Mouse (Mus musculus) midbrain, embryonic 13.5 days (tissue): Measurements from ENCODE around the gene Slc4a1ap. TPM values are rescaled to one million over a fixed set of nuclear protein-coding genes. Genes with fewer than 3 reads are reported as not detected.
"Not testable (repeated sequence)": the region's sequence is repeated elsewhere in the genome, so short reads cannot be mapped to it uniquely, and the experiment has no call there.

Experiments used
- ATAC-seq: fragments of 200-750 bp; cut with Nextera tagmentation; 2 replicates; pipeline ENCODE4 v1.8.0; 2017; ENCODE audit warnings: mild to moderate bottlenecking, moderate TSS enrichment, moderate library complexity
- H3K27ac ChIP-seq: fragments of 300-500 bp; sonication (generic); 2 replicates; pipeline ENCODE4 v1.5.1; 2015; ENCODE audit warnings: inconsistent platforms, mild to moderate bottlenecking, moderate library complexity
- H3K27me3 ChIP-seq: fragments of 300-500 bp; sonication (generic); 2 replicates; pipeline ENCODE4 v1.6.1; 2015; ENCODE audit warnings: mild to moderate bottlenecking, inconsistent platforms
- H3K36me3 ChIP-seq: fragments of 300-500 bp; sonication (generic); 2 replicates; pipeline ENCODE4 v1.6.1; 2015; ENCODE audit warnings: mild to moderate bottlenecking, inconsistent platforms
- H3K4me1 ChIP-seq: fragments of 300-500 bp; sonication (generic); replicated peaks from 2 replicates; pipeline ENCODE4 v1.6.1; 2015; ENCODE audit warnings: inconsistent platforms
- H3K4me2 ChIP-seq: fragments of 300-500 bp; sonication (generic); replicated peaks from 2 replicates; pipeline ENCODE4 v1.6.1; 2015; ENCODE audit warnings: moderate library complexity, mild to moderate bottlenecking, inconsistent platforms
- H3K4me3 ChIP-seq: fragments of 300-500 bp; sonication (generic); replicated peaks from 2 replicates; pipeline ENCODE4 v1.5.1; 2015; ENCODE audit warnings: mild to moderate bottlenecking, inconsistent platforms
- H3K9ac ChIP-seq: fragments of 300-500 bp; sonication (generic); replicated peaks from 2 replicates; pipeline ENCODE4 v1.6.1; 2015; ENCODE audit warnings: mild to moderate bottlenecking, inconsistent platforms
- H3K9me3 ChIP-seq: fragments of 300-500 bp; sonication (generic); 2 replicates; pipeline ENCODE4 v1.6.1; 2016; ENCODE audit warnings: mild to moderate bottlenecking, inconsistent platforms
- WGBS: fragments of 180-500 bp; shearing (Covaris S2); methylation state at CpG from one replicate; pipeline ENCODE4 v1.1.7; 2015; 5-methylcytosine and 5-hydroxymethylcytosine counted together
- polyA plus RNA-seq: library from polyadenylated mRNA; unstranded; fragments of >200 nt; fragmentation: Nextera tagmentation; extraction: Ambion mirVana; gene quantifications from 2 replicates; pipeline ENCODE4 v1.2.1, GENCODE M21; 2015

Slc4a1ap gene
- polyA plus RNA-seq, 1 experiment from 2014 or later: 32.6 TPM

- Histone ChIP-seq H3K4me2 (peak overlapping the region; percentile 33), H3K27me3 (no peaks in the 10 kb centered on the region), H3K4me1 (peaks cover 10% of the 10 kb centered on the region), H3K9ac (peak overlapping the region; percentile 28; the same call in 1 of the 2 replicates), H3K27ac (no peak overlapping the region), H3K4me3 (no peak overlapping the region), H3K36me3 (0 out of 2 replicates have a peak, but pooled peaks cover 2% of the 10 kb centered on the region), H3K9me3 (no peaks in the 10 kb centered on the region)
- ATAC-seq: no peak
- 13% methylated on average over 20 of the region's 20 CpGs for WGBS
Measured at GRCm38 (mm10) chr5:31571023-31571608, 44.3 kb downstream of the Slc4a1ap start.

- 94% methylated on average over 3 of the region's 3 CpGs for WGBS
- Histone ChIP-seq H3K27me3 (no peaks in the 10 kb centered on the region), H3K4me1 (peaks cover 10% of the 10 kb centered on the region), H3K36me3 (no peaks in the 10 kb centered on the region), H3K27ac (no peak overlapping the region), H3K9me3 (no peaks in the 10 kb centered on the region), H3K4me2 (no peak overlapping the region), H3K4me3 (no peak overlapping the region), H3K9ac (no peak overlapping the region)
- ATAC-seq: no peak
Measured at GRCm38 (mm10) chr5:31573722-31574121, 46.9 kb downstream of the Slc4a1ap start.

GRCm38 (mm10) chr5:31576539-31576975 lies 49.8 kb downstream of the Slc4a1ap start:
- Histone ChIP-seq H3K4me3 (no peak overlapping the region), H3K27ac (no peak overlapping the region), H3K4me2 (no peak overlapping the region), H3K9me3 (no peaks in the 10 kb centered on the region), H3K9ac (no peak overlapping the region), H3K27me3 (no peaks in the 10 kb centered on the region), H3K36me3 (no peaks in the 10 kb centered on the region), H3K4me1 (no peaks in the 10 kb centered on the region)
- 84% methylated on average over 7 of the region's 7 CpGs for WGBS
- ATAC-seq: no peak

GRCm38 (mm10) chr5:31581263-31581662 lies 54.5 kb downstream of the Slc4a1ap start:
- 83% methylated on average over 6 of the region's 6 CpGs for WGBS
- no peak overlapping the region for H3K27ac ChIP-seq
- no peaks in the 10 kb centered on the region for H3K4me1 ChIP-seq
- H3K9me3 ChIP-seq: no peaks in the 10 kb centered on the region
- no peak overlapping the region for H3K4me3 ChIP-seq
- no peak for ATAC-seq
- H3K27me3 ChIP-seq: no peaks in the 10 kb centered on the region
- no peak overlapping the region for H3K9ac ChIP-seq
- H3K4me2 ChIP-seq: no peak overlapping the region
- H3K36me3 ChIP-seq: no peaks in the 10 kb centered on the region

- no peak overlapping the region for H3K27ac ChIP-seq
- H3K27me3 ChIP-seq: no peaks in the 10 kb centered on the region
- H3K9me3 ChIP-seq: no peaks in the 10 kb centered on the region
- H3K4me1 ChIP-seq: no peaks in the 10 kb centered on the region
- H3K36me3 ChIP-seq: no peaks in the 10 kb centered on the region
- WGBS: 78% methylated on average over 3 of the region's 3 CpGs
- no peak overlapping the region for H3K9ac ChIP-seq
- ATAC-seq: no peak
- no peak overlapping the region for H3K4me2 ChIP-seq
- no peak overlapping the region for H3K4me3 ChIP-seq
Measured at GRCm38 (mm10) chr5:31581932-31582331, 55.1 kb downstream of the Slc4a1ap start.

- no peak for ATAC-seq
- Histone ChIP-seq H3K9ac (no peak overlapping the region), H3K27ac (no peak overlapping the region), H3K9me3 (no peaks in the 10 kb centered on the region), H3K4me1 (no peaks in the 10 kb centered on the region), H3K4me3 (no peak overlapping the region), H3K36me3 (no peaks in the 10 kb centered on the region), H3K4me2 (no peak overlapping the region), H3K27me3 (no peaks in the 10 kb centered on the region)
- 82% methylated on average over 2 of the region's 2 CpGs for WGBS
Measured at GRCm38 (mm10) chr5:31583261-31583660, 56.5 kb downstream of the Slc4a1ap start.

GRCm38 (mm10) chr5:31585526-31585925 lies 58.7 kb downstream of the Slc4a1ap start:
- H3K36me3 ChIP-seq: no peaks in the 10 kb centered on the region
- H3K4me1 ChIP-seq: no peaks in the 10 kb centered on the region
- 0 out of 2 replicates have a peak, but pooled peaks cover 3% of the 10 kb centered on the region for H3K9me3 ChIP-seq
- H3K9ac ChIP-seq: no peak overlapping the region
- H3K4me3 ChIP-seq: no peak overlapping the region
- no peak for ATAC-seq
- no peaks in the 10 kb centered on the region for H3K27me3 ChIP-seq
- 92% methylated on average over 4 of the region's 4 CpGs for WGBS
- H3K27ac ChIP-seq: no peak overlapping the region
- H3K4me2 ChIP-seq: no peak overlapping the region

GRCm38 (mm10) chr5:31588016-31588415 lies 61.2 kb downstream of the Slc4a1ap start:
- Histone ChIP-seq H3K27ac (no peak overlapping the region), H3K9me3 (0 out of 2 replicates have a peak, but pooled peaks cover 3% of the 10 kb centered on the region), H3K4me2 (no peak overlapping the region), H3K4me1 (no peaks in the 10 kb centered on the region), H3K9ac (no peak overlapping the region), H3K36me3 (no peaks in the 10 kb centered on the region), H3K4me3 (no peak overlapping the region), H3K27me3 (no peaks in the 10 kb centered on the region)
- 75% methylated on average over 2 of the region's 2 CpGs for WGBS
- ATAC-seq: no peak

GRCm38 (mm10) chr5:31588672-31589071 lies 61.9 kb downstream of the Slc4a1ap start:
- not testable (repeated sequence) for H3K27me3 ChIP-seq, ATAC-seq, H3K4me1 ChIP-seq, H3K27ac ChIP-seq, H3K4me3 ChIP-seq, H3K9me3 ChIP-seq, H3K4me2 ChIP-seq, H3K9ac ChIP-seq, H3K36me3 ChIP-seq
- 85% methylated on average over 8 of the region's 8 CpGs for WGBS

GRCm38 (mm10) chr5:31589711-31590319 lies 63.0 kb downstream of the Slc4a1ap start:
- no peaks in the 10 kb centered on the region for H3K4me1 ChIP-seq
- no peak overlapping the region for H3K4me2 ChIP-seq
- no peak overlapping the region for H3K9ac ChIP-seq
- no peak overlapping the region for H3K27ac ChIP-seq
- no peaks in the 10 kb centered on the region for H3K36me3 ChIP-seq
- ATAC-seq: no peak
- H3K9me3 ChIP-seq: 0 out of 2 replicates have a peak, but pooled peaks cover 3% of the 10 kb centered on the region
- no peaks in the 10 kb centered on the region for H3K27me3 ChIP-seq
- no peak overlapping the region for H3K4me3 ChIP-seq
- WGBS: 79% methylated on average over 14 of the region's 14 CpGs

GRCm38 (mm10) chr5:31591122-31591521 lies 64.3 kb downstream of the Slc4a1ap start:
- H3K36me3 ChIP-seq: no peaks in the 10 kb centered on the region
- H3K9me3 ChIP-seq: 0 out of 2 replicates have a peak, but pooled peaks cover 3% of the 10 kb centered on the region
- no peak overlapping the region for H3K27ac ChIP-seq
- WGBS: 98% methylated on average over 7 of the region's 7 CpGs
- 0 out of 2 replicates have a peak, but pooled peaks cover 2% of the 10 kb centered on the region for H3K4me1 ChIP-seq
- no peaks in the 10 kb centered on the region for H3K27me3 ChIP-seq
- no peak overlapping the region for H3K4me2 ChIP-seq
- H3K4me3 ChIP-seq: no peak overlapping the region
- no peak for ATAC-seq
- no peak overlapping the region for H3K9ac ChIP-seq

- peaks cover 7% of the 10 kb centered on the region; the same call in 1 of the 2 replicates for H3K27me3 ChIP-seq
- 59% methylated on average over 4 of the region's 4 CpGs for WGBS
- no peak overlapping the region for H3K4me3 ChIP-seq
- H3K27ac ChIP-seq: no peak overlapping the region
- no peak for ATAC-seq
- H3K4me1 ChIP-seq: peaks cover 13% of the 10 kb centered on the region
- no peaks in the 10 kb centered on the region for H3K9me3 ChIP-seq
- H3K4me2 ChIP-seq: no peak overlapping the region
- no peaks in the 10 kb centered on the region for H3K36me3 ChIP-seq
- no peak overlapping the region for H3K9ac ChIP-seq
Measured at GRCm38 (mm10) chr5:31595868-31596267, 69.1 kb downstream of the Slc4a1ap start.
